Mouse (Mus musculus): ENCODE results near the gene Clic6. TPM values are rescaled to one million over a fixed set of nuclear protein-coding genes. Genes with fewer than 3 reads are reported as not detected.

Clic6 gene
- total and polyA plus RNA-seq, 3 experiments, result 0.24 to 1.2 TPM; not detected in 1

DNA sequence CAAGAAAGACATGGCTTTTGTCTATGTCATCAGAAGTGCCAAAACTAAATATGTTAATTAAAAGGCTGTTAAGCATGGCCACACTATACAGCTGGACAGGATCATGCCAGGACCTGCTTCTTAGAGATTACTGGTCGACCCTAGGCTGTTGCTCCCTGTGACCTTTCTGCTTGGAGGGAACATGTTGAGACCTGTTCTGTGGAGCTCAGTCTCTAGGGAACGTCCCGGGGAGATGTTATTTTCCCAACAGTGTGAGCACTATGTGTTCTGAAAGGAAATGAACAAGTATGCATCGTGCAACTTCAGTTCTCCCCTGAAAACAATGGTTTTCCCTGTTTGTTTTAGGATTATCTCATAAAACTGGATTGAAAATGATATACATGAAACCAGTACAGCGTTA lies 17.6 kb downstream of the Clic6 start:
- no peak overlapping the region for H3K4me2 ChIP-seq (ENCODE audit: insufficient read depth, low read depth, poor library complexity, severe bottlenecking)
- peak; percentile 79 for DNase-seq (ENCODE audit: extremely low read depth)
- no peaks in the 10 kb centered on the region for H3K27me3 ChIP-seq (replicated peaks)
- dilution Hi-C loops (cut with MboI; ENCODE audit: extremely low pct_ligation_motif_present, extremely low pct_unique_long_range_greater_than_20kb, low sequenced_read_pairs), result no loop called here
- in situ Hi-C loops (cut with MboI; ENCODE audit: low pct_ligation_motif_present, low pct_unique_long_range_greater_than_20kb, low sequenced_read_pairs), result no loop called here
- H3K79me2 ChIP-seq (replicated peaks; ENCODE audit: control insufficient read depth, extremely low read depth, insufficient read depth, poor library complexity, severe bottlenecking), result no peaks in the 10 kb centered on the region
- TF ChIP-seq JUND (conservative IDR thresholded peaks at IDR 0.05; ENCODE audit: low read depth, low read length), result no peak
- 0 out of 2 replicates have a peak, but pooled peaks have one; percentile 40 for TF ChIP-seq MYC (IDR thresholded peaks at IDR 0.05; ENCODE audit: low read depth, low read length)
- peak; percentile 68 for TF ChIP-seq EP300 (IDR thresholded peaks at IDR 0.05; ENCODE audit: low read length)
- TF ChIP-seq ETS1 (conservative IDR thresholded peaks at IDR 0.05; ENCODE audit: low read depth, low read length), result peak; percentile 49; the same call in 1 of the 2 replicates
- TF ChIP-seq NELFE (IDR thresholded peaks at IDR 0.05; ENCODE audit: low read depth, low read length), result no peak
- TF ChIP-seq BHLHE40 (IDR thresholded peaks at IDR 0.05; ENCODE audit: low read depth, low read length), result peak; percentile 51; the same call in 1 of the 2 replicates
- no peak for TF ChIP-seq E2F4 (IDR thresholded peaks at IDR 0.05; ENCODE audit: insufficient replicate concordance, low read depth, low read length)
- TF ChIP-seq TCF12 (IDR thresholded peaks at IDR 0.05; ENCODE audit: low read depth, low read length), result peak; percentile 57; the same call in 1 of the 2 replicates
- no peak for TF ChIP-seq NRF1 (IDR thresholded peaks at IDR 0.05; ENCODE audit: low read depth, low read length)
- TF ChIP-seq JUN (IDR thresholded peaks at IDR 0.05; ENCODE audit: insufficient read depth, low read depth, low read length), result no peak
- peak; percentile 99 for TF ChIP-seq CHD1 (IDR thresholded peaks at IDR 0.05; ENCODE audit: low read depth, low read length)
- TF ChIP-seq GABPA (IDR thresholded peaks at IDR 0.05; ENCODE audit: insufficient replicate concordance, low read depth, low read length), result no peak
- H3K36me3 ChIP-seq (replicated peaks in 1 of 2; ENCODE audit: control insufficient read depth in 1 of 2, insufficient read depth in 1 of 2, low read length in 1 of 2), result no peaks in the 10 kb centered on the region
- no peak overlapping the region for H3K27ac ChIP-seq (ENCODE audit: insufficient read depth, low read depth)
- peaks cover 8% of the 10 kb centered on the region for H3K9me3 ChIP-seq (replicated peaks; ENCODE audit: low read length)
- H3K4me3 ChIP-seq (replicated peaks in 1 of 3; ENCODE audit: low read depth in 2 of 3, low read length in 2 of 3, poor library complexity in 1 of 3), result no peak overlapping the region
- H3K9ac ChIP-seq (ENCODE audit: insufficient read depth, low read depth), result no peak overlapping the region
- peaks cover 12 to 46% of the 10 kb centered on the region in 2 experiments for H3K4me1 ChIP-seq (ENCODE audit: control insufficient read depth in 1 of 2, insufficient read depth in 2 of 2)

DNA sequence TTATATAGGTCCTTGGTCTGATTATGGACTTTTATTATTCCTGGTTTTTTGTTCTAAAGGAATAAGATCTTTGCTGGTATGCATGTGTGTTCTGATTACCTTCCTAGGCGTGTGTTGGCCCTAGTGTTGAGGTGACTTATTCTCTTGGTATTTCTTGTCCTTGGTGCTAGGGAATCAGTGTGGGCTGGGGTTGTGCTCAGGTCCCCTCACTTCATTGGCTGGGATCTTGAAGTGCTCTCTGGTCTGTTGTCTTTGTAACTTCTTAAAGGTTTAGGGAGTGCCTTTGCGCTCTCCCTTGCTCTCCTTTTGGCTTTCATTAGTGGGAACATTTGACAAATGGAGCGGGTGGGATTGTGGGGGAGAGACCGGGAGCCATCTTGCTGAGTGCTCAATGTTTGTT lies 22.0 kb downstream of the Clic6 start:
- TF ChIP-seq GABPA (IDR thresholded peaks at IDR 0.05; ENCODE audit: insufficient replicate concordance, low read depth, low read length) (no peak), MXI1 (IDR thresholded peaks at IDR 0.05; ENCODE audit: low read depth, low read length) (no peak), IRF4 (IDR thresholded peaks at IDR 0.05; ENCODE audit: low read depth, low read length) (no peak), ZKSCAN1 (IDR thresholded peaks at IDR 0.05; ENCODE audit: borderline replicate concordance, low read depth, low read length) (no peak), NELFE (IDR thresholded peaks at IDR 0.05; ENCODE audit: low read depth, low read length) (no peak), MAZ (IDR thresholded peaks at IDR 0.05; ENCODE audit: low read depth, low read length) (no peak), ZMIZ1 (IDR thresholded peaks at IDR 0.05; ENCODE audit: low read depth, low read length) (no peak)
- Histone ChIP-seq H3K27ac (ENCODE audit: insufficient read depth, low read depth) (no peak overlapping the region), H3K27me3 (replicated peaks) (peaks cover 3% of the 10 kb centered on the region), H3K4me3 (replicated peaks in 1 of 3; ENCODE audit: low read depth in 2 of 3, low read length in 2 of 3, poor library complexity in 1 of 3) (no peak overlapping the region), H3K36me3 (replicated peaks in 1 of 2; ENCODE audit: control insufficient read depth in 1 of 2, insufficient read depth in 1 of 2, low read length in 1 of 2) (no peaks in the 10 kb centered on the region), H3K4me1 (ENCODE audit: control insufficient read depth in 1 of 2, insufficient read depth in 2 of 2) (peaks cover 9 to 16% of the 10 kb centered on the region in 2 experiments), H3K4me2 (ENCODE audit: insufficient read depth, low read depth, poor library complexity, severe bottlenecking) (no peak overlapping the region), H3K9ac (ENCODE audit: insufficient read depth, low read depth) (no peak overlapping the region), H3K9me3 (replicated peaks; ENCODE audit: low read length) (no peaks in the 10 kb centered on the region), H3K79me2 (replicated peaks; ENCODE audit: control insufficient read depth, extremely low read depth, insufficient read depth, poor library complexity, severe bottlenecking) (no peaks in the 10 kb centered on the region)
- no peak for DNase-seq (ENCODE audit: extremely low read depth)
- in situ Hi-C loops (cut with MboI; ENCODE audit: low pct_ligation_motif_present, low pct_unique_long_range_greater_than_20kb, low sequenced_read_pairs), result no loop called here
- dilution Hi-C loops (cut with MboI; ENCODE audit: extremely low pct_ligation_motif_present, extremely low pct_unique_long_range_greater_than_20kb, low sequenced_read_pairs), result no loop called here
